Mouse (Mus musculus) retina, postnatal 7 days (tissue): Measurements from ENCODE around the gene Tshr.
"Not testable (repeated sequence)": the region's sequence is repeated elsewhere in the genome, so short reads cannot be mapped to it uniquely, and the experiment has no call there.

Experiments
- DNase-seq: peaks from one replicate; pipeline ENCODE4 v3.0.0-alpha.2; 2012; ENCODE audit warnings: low read depth, low spot score

Gene Tshr

DNA sequence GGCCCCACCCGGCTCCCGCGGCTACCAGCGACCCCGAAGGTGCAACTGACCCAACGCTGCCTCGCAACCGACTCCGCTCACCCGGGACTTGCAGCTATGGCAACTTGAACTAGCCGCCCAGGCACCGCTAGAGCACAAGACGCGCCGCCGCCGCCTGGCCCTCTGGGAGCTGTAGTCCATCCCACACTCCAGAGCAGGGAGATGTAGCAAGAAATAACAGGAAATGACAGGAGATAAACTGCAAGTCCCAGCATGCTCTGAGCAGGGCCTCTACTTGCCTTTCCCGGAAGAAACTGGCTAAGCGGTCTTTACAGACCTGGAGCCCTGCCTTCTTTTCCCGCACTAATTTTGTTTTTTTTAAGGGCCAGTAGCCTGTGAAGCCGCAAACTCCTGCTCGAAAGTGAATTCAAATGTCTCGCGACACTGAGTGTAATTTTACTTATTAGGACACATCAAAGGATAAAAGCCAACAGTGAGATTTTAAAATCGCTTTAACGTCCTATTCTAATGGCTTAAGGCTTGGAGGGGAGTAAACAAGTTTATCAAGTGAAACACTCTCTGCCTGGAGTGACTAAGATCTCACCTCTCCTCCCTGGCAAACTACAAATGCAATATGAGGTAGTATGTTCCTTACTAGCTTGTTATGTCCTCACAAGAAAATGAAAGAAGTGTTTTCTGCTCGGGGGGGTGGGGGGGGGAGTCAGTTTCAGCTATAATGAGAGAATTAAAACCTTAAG lies at the start of gene Tshr, which contains the start of gene Cep128:
Gene Tshr (plus strand): TSS at position 283 of the 737 bp plus-strand sequence.
Gene Cep128 (minus strand): TSS at position 129 of the 737 bp plus-strand sequence.
- peak; percentile 86 for DNase-seq

DNA sequence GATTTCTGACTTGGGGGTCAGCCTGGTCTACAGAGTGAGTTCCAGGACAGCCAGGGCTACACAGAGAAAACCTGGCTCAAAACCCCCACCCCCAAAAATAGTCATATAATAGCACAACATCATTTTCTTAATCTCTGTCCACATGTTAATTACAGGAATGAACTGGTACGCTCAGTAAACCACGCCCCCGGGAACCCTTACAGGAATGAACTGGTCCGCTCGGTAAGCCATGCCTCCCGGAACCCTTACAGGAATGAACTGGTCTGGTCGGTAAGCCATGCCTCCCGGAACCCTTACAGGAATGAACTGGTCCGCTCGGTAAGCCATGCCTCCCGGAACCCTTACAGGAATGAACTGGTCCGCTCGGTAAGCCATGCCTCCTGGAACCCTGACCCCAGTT lies 45.7 kb upstream of the Tshr start:
- DNase-seq: not testable (repeated sequence)

DNA sequence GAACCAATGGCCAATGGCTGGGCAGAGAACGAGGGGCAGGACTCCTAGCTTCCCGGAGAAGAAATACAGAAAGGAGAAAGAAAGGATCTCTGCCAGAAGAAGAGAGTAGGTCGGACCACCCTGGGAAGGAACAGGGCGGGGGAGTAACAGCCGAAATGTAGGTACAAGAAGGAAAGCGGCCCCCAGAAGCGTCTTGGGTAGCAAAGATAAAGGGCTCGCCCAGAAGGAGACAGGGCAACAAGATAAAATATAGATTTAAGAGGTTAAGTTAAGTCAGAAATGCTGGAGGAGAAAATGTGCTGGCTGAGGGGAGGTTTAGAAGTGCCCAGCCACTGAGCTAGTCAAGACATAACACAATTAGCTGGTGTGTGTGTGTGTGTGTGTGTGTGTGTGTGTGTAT lies 30.6 kb upstream of the Tshr start:
- no peak for DNase-seq

DNA sequence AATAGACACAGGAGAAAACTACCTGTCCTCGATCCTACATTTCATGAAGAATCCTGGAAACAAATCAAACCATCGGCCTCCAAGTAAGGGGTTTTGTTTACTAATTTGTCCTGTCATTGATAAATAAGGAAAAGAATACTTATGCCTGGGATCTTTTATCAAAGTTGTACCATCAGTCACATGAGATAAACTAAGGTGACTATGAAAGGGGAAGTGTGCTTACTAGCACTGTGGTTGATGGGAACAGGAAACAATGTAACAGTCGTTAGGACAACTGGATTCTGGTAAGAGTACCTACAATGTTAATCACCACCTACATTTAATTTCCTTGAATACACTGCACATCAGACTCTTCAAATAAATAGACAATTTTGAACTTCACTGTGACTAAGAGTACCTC lies 15.2 kb upstream of the Tshr start:
- DNase-seq: no peak

DNA sequence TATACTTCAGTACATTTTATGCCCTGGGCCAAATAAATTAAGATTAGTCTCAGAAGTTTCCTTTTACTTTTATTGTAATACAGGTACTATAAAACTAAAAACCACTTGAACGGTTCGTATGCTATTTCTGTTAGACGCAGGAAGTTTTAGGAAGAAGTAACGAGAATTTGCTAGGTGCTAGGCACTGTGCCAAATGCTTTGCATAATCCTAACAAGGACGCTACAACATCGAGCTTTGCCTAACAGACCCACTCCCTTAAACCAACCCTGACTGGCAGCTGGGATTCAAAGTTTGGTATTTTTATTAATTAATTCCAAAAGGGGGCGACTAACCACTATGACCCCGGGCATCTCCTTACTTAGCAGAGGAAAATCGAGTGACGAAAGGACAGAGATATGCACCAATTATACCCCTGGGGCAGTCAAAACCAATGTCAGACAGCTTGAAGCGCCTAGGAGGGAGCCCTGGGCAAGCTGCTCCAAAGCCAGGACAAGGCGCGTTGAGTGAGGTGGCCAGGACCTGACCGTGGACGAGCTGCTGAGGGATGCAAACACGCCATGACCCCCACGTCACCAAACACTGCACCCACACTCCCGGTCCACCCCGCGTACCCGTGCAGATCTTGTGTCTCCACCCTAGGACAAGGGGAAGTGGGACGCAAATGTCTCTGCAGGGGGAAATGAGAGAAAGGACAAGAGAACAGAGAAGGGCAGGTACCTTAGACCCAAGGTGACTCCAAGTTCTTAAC lies 673 bp upstream of the Tshr start:
- no peak for DNase-seq

DNA sequence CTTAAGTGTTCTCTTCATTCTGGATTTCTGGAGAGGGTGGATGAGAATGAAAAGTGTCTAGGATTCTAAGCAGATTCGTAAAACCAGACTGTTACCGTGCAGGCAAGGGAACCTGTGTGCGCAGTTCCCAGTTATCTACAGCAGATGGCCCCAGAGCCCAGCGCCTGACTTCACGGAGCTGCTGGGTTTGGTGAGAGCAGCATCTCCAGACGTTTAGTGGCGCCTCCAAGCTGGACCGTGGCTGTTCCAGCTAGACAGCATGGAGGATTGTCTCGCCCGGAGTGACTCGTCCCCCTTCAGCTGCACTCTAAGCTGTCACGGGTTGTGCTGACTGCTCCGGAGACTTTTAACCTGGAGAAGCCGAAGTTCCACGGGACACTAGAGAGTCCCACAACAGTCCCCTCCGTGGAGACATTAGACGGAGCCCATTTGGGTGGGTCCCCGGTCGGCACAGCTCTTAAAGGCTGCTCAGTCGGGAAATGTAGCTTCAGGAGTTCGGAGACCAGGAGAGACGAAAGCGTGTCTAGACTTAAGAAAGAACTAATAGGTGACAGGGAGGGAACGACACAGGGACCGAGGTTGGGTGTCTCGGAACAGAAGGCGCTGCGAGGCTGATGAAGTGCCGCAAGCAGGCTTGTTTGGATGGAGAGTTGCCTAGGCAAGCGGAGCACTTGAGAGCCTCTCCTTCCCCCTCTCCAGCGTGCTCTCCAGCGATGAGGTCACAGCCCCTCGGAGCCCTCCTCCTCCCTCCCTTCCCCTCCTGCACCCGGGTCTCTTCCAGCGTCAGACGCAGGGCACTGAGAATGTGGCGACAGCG lies 16.1 kb downstream of the Tshr start:
- peak; percentile 64 for DNase-seq

DNA sequence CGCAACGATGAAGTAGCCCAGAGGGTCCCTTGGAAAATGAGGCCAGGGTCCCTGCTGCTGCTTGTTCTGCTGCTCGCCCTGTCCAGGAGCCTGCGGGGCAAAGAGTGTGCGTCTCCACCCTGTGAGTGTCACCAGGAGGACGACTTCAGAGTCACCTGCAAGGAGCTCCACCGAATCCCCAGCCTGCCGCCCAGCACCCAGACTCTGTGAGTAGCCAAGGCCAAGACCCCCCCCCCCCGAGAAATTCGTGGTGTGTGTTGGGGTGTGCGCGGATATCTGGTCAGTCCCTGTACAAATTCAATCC lies 16.6 kb downstream of the Tshr start:
- DNase-seq: no peak

DNA sequence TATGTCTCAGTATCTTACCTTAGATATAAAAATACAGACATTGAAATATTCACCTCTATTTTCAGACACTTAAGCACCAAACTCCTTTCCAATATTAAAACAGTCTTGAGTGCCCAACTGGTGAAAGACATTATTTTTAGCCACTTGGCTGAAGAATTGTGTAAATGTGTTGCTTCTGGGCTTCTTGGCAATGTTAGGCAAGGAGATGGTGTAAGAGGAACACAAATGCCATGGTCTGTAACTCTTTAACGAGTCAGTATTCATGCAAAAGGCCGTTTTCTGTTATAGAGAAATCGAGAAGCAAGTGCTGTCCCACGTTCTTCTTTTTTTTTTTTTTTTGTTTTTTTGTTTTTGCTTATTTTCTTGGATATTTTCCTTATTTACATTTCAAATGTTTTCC lies 25.9 kb downstream of the Tshr start:
- DNase-seq: no peak

DNA sequence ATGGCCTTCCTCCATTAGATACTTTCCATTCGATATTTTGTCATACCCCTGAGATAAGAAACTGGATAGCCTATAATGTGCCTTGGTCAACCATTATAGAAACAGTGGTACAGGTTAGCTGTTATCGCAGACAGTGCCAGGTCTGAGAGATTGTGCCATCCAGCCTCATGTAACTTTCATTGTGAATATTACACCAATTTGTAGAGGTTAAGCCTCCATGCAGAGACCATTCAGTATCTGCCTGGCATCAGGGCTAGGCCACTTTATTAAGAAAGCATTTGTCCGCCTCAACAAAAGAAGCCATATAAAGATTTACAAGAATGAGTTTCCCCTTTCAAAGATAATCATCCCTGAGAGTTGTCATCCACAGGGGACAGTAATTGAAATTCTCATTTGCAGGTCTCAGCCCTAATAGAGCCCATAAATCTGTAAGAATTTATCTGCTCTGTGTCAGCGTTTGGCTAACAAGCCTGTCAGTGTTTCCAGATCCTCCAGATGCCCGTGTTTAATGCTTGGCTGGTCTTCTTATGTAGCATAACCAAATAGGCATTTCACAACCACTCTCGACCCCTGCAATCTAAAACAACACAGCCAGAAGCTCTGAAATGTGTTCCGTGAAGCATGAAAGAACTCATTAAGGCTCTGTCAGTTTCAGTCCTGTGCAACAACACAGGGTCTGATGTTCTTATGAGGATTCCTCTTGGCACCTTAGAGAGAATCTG lies 28.3 kb downstream of the Tshr start:
- DNase-seq: peak; percentile 46

DNA sequence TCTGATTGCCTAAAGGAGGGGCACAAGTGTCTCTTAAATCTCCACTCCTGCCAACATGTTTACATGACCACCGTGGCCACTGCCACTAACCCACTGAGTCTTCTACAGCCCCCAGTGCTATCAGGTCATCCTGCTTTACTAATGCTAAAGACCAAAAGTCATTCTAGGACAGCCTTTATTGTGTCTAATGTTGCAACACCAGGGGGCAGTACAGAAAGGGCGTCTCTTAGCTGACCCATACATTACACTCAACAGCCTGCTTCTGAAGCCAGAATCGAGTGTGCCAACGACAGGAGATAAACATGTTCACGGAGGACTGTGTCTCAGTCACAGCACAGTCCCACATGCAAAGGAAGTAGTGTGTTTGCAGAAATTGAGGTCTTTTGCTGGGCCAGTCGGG lies 30.7 kb downstream of the Tshr start:
- DNase-seq: no peak

DNA sequence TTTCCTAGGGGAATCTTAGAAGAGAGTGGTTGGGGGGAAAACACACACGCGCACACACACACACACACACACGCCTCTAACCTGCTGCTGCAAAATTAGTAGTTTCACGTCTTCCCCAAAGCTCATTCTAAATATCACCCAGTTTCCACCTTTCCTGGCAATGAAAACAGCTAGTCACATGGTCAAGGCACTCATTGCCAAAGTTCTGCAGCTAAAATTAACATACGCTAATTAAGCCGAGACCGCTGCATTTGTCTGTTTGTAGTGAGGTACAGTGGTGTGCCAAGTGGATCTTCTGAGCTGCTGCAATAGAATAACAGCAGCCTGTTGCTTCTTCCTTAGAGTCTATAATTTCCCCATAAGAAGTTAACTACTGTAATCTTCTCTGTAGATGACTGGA lies 32.5 kb downstream of the Tshr start:
- no peak for DNase-seq

DNA sequence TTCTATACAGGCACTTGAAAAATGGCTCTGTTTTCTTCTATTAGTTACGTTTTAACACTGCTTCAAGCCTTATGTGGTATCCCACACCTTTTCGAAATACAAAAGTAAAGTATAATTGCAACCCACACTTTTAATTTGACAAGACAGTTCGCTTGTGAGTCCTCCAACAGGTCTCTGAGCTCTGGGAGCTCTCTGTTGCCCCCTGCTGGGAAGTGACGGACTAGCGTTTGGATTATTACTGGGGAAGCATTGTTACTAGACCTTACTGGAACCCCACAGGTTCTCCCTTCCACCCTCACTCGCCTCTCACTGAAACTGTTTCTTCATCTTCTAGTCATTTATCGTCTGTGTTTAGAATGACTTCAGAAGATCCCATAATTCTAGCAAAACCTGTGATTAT lies 34.4 kb downstream of the Tshr start:
- peak; percentile 41 for DNase-seq

DNA sequence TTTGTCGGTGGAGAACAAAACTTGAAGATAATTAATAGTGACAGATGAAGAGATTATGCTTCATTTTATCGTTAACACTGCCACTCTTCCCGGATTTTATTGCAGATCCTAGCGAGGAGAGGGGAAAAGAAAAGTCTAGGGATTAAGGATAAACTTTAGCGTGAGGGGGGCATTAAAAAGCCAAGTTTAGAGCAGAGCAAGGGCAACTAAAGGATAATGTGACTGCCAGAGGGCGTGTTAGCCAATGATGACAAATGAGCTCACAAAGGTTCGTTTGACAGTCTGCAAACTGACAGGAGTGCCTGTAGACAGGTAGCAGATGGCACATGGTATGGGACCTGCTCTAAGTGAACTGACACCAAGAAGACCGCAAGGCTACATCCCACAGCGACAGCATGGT lies 36.9 kb downstream of the Tshr start:
- no peak for DNase-seq

DNA sequence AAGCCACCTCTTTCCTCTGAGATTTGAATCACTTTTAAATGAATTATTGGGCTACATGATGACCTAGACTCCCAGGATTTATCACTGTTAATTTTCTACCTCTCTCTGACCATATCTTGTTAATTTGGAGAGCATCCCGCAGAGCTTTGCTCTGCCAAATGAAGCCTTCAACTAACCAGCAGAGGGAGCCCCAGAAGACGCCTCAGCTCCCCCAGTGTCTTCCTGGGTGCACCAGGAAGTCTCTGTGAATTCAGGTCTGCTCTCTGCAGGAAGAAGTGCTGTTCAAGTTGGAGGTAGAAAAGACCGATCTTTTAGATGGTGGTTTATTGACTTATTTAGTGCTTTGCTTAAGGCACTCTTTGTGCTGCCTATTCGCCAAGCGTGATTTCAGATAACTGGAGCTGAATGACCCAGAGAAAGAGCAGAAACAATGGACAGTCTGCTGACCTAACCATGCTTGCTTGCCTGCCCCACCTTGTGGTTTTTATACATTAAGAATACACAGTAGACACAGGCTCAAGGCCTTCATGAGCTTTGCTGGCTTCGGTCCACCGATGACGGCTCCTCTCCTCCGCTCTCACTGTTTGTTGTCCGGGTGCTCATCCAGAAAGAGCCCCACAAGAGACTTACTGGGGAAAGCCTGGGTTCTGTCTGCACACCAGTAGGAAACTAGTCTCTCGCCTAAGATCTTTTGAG lies 38.9 kb downstream of the Tshr start:
- no peak for DNase-seq

DNA sequence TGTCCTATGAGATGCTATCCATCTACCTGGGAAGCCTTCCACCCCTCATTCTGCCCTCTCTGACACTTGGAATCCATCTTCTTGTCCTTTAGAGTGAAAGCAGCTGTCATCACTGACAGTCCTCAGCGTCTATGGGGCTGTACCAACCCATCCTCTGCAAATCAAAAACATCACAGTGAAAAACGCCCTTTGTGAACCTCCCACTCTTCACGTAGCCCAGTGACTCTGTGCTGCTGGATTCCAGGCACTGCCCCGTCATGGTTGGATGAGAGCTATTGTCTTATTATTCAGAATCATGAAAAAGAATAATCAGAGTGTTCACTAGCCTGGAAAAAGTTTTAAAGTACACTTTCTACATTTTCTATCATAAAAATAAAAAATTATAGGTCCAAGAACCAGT lies 42.1 kb downstream of the Tshr start:
- no peak for DNase-seq

DNA sequence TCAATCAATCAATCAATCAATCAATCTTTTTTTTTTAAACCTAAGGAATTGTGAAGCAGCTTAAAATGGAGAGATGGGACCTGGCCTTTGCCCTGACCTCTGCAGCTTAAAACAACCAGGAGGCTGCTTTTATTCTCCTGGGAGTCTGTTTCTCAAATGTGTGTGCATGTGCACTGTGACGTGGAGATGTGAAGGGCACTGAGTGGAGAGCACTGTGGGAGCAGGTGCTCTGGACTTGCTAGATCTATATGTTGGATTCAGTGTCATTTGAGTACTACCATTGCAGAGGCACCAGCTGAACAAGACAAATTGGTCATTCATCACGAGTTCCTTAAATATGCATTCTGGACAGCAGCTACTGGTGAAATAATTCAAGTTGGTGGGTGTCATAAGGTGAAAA lies 42.8 kb downstream of the Tshr start:
- DNase-seq: no peak

DNA sequence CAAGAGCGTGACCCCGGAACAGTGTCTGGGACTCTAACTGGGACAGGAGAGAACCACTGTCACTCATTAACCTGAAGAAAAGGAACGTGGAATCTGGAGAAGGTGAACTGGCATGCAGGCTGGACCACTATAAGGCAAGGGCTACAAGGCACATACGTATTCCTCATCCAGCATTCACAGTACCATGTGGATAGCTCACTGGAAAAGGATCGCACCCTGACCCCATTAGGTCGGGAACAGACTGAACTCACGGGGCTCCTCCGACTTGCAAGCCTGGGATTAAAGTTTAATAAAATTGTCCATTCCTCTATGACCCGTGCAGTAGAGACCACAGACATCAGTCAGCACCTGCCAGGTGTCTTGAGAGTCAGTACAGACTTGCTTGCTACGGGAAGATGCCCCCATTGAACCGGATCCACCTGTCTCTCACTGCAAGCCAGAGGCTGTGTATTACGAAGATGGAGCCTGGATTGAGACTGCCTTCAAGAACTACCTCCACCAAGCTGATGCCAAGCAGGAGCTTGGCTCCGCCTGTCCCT lies 97.9 kb downstream of the Tshr start:
- DNase-seq: no peak

DNA sequence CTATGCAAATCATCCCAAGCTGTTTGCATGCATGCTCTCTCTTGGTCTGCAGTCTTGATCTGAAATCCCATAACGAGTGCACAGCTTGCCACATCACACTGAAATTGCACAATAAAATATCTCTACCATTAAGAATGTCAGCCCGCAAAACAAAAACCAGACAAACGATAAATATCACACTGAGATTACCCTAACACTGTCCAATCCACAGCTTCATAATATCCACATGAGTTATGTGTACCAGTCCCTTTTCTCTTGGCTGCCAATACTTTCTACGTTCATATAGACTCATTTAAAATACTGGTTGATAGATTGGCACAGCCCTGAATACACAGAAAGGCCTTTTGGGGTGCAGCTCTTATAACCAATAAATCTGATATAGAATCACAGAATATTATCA lies 102.0 kb downstream of the Tshr start:
- DNase-seq: no peak

DNA sequence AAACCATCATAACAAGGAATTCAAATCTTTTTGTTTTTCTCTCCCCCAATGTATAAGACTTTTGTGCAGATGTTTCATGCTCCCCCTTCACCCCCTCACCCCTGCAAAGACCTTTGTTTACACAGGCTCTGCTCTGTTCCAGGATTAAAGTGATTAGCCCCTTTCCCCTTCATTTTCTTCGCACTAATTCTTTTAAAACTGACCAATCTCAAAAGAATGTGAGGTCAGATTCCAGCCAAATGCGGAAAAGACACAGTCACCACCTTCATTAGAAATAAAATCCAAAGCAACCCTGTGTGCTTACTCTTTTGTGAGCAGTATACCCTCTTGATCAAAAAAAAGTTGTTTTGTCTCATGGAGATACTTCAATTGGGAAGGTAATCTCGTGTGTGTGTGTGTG lies 104.0 kb downstream of the Tshr start:
- DNase-seq: no peak

DNA sequence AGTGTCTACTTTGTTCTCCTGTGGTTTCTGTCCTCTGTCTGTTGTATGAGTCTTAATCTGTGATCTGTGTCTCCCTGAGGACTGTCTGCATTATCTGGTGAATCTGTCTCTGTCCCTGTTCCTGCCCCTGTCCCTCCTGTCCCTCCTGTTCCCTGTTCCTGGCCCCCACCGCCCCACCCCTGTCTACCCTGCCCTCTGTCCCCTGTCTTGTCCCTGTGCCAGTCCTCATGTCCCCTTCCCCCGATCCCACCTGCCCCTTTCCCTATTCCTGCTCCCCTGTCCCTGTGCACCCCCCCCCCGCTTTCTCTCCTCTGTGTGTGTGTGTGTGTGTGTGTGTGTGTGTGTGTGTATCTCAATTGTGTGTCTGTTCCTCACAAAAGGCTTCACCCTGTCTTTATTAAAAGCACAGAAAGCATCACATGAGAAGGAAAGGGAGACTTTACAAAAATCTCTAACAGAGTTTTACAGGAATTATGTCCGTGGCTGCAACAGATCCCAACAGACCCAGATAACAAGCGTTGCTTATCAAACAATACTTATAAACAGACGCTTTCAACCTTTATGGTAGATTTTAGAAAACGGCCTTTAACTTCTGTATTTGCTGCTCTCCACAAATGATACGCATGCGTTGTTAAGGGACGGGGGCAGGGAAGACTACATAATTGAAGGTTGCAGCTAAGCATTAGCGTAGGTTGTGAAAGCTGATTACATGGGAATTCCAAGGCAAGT lies 111.3 kb downstream of the Tshr start:
- DNase-seq: no peak

DNA sequence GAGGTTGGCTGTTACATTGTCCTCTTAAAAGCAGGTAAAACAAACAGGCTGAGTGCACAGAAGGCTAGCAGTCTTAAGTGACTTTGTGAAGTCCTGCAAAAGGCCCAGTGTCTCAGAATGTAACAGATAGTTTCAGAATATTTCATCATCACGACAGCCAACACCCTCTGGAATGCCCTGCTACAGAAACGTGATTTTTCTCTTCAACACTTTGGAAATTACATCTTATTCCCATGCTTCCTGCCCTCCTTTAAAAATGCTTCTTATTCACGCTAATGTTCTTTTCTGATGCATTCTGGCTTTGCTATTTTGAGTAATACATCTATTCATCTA lies 111.8 kb downstream of the Tshr start:
- DNase-seq: no peak
